18 mouse cellular contexts compared by ENCODE assay signal in genomic region chr9:53408953-53409361, GRCm38 (mm10). TPM values are rescaled to one million over a fixed set of nuclear protein-coding genes. Genes with fewer than 3 reads are reported as not detected.
DNase-seq lines count a peak whose midpoint lies in the region; ATAC-seq and TF ChIP-seq lines count a peak whose summit lies in the region.
"Had no signal": no experiment of that assay in that cellular context is flagged by ENCODE, and none has a peak within 500 bp of the region (broad histone marks: within the 10 kb centered on the region; RNA-seq: fewer than 3 reads in every experiment).

No protein-coding gene starts in this region.

- peaks cover 9% of the 10 kb centered on the region for H3K4me1 ChIP-seq in limb, embryonic 14.5 days (ENCODE audit: control insufficient read depth, insufficient read depth, low read length)
- peaks cover 10% of the 10 kb centered on the region for H3K4me1 ChIP-seq in limb, embryonic 10.5 days
- peaks cover 39% of the 10 kb centered on the region for H3K4me1 ChIP-seq in liver, embryonic 13.5 days (replicated peaks)

- no peaks in the 10 kb centered on the region for H3K27me3 ChIP-seq in limb, embryonic 14.5 days (ENCODE audit: control insufficient read depth, insufficient read depth, low read length)
- no peaks in the 10 kb centered on the region for H3K27me3 ChIP-seq in limb, embryonic 10.5 days (ENCODE audit: low read depth, poor library complexity, severe bottlenecking)
- no peaks in the 10 kb centered on the region for H3K27me3 ChIP-seq in liver, embryonic 13.5 days
- H3K27me3 ChIP-seq: embryonic facial prominence, embryonic 13.5 days; limb, embryonic 13.5 days had no signal

- H3K4me3 ChIP-seq in limb, embryonic 14.5 days (replicated peaks; ENCODE audit: low read length), result no peak overlapping the region
- H3K4me3 ChIP-seq in limb, embryonic 10.5 days, result no peak overlapping the region
- H3K4me3 ChIP-seq in liver, embryonic 13.5 days (replicated peaks), result no peak overlapping the region
- H3K4me3 ChIP-seq: embryonic facial prominence, embryonic 13.5 days; limb, embryonic 13.5 days had no signal

- no peak overlapping the region for H3K4me2 ChIP-seq in limb, embryonic 14.5 days (replicated peaks; ENCODE audit: low read depth, low read length, severe bottlenecking)
- peak overlapping the region; percentile 44; the same call in 1 of the 2 replicates for H3K4me2 ChIP-seq in liver, embryonic 13.5 days
- H3K4me2 ChIP-seq: embryonic facial prominence, embryonic 13.5 days; limb, embryonic 13.5 days; midbrain, embryonic 11.5 days had no signal

- no peaks in the 10 kb centered on the region for H3K36me3 ChIP-seq in limb, embryonic 14.5 days (ENCODE audit: control insufficient read depth, insufficient read depth, low read length)
- no peaks in the 10 kb centered on the region for H3K36me3 ChIP-seq in limb, embryonic 10.5 days
- no peaks in the 10 kb centered on the region for H3K36me3 ChIP-seq in liver, embryonic 13.5 days
- H3K36me3 ChIP-seq: embryonic facial prominence, embryonic 13.5 days; limb, embryonic 13.5 days had no signal

- H3K27ac ChIP-seq in limb, embryonic 14.5 days (replicated peaks; ENCODE audit: low read depth, low read length), result no peak overlapping the region
- no peak overlapping the region for H3K27ac ChIP-seq in limb, embryonic 10.5 days
- peak overlapping the region; percentile 69 for H3K27ac ChIP-seq in liver, embryonic 13.5 days
- H3K27ac ChIP-seq: embryonic facial prominence, embryonic 13.5 days; kidney, postnatal 0 days; limb, embryonic 13.5 days had no signal

- peak; percentile 12 for DNase-seq in limb, embryonic 14.5 days (ENCODE audit: low spot score)
- no peak for DNase-seq in limb, embryonic 10.5 days (ENCODE audit: low spot score)
- peak; percentile 32 for DNase-seq in ZHBTc4 (ENCODE audit: low read depth, low spot score)
- no peak for DNase-seq in liver, embryonic 13.5 days
- DNase-seq in lung, postnatal 36 days, result peak; percentile 83
- DNase-seq in right cerebral cortex, adult 2 months (ENCODE audit: low spot score in 2 of 2), result no peak
- DNase-seq in left cerebral cortex, adult 18-20 months (ENCODE audit: low spot score in 2 of 2), result no peak
- no peak for DNase-seq in testis, postnatal 10 days (ENCODE audit: low spot score)
- DNase-seq: adrenal gland, postnatal 25 days; heart, postnatal 36 days; layer of hippocampus, postnatal 36 days; right cerebral cortex, postnatal 14 days had no signal

- no peak for ATAC-seq in limb, embryonic 14.5 days (ENCODE audit: low FRiP score, low read depth)
- no peak for ATAC-seq in liver, embryonic 13.5 days (ENCODE audit: low read depth)
- ATAC-seq: forebrain, embryonic 16.5 days had no signal

- TF ChIP-seq POLR2A in limb, embryonic 14.5 days (IDR thresholded peaks at IDR 0.05; ENCODE audit: borderline replicate concordance, extremely low read depth, insufficient read depth, insufficient read length), result no peak

- 67% methylated on average over 2 of the region's 2 CpGs for WGBS in limb, embryonic 14.5 days
- WGBS in limb, embryonic 10.5 days, result 84% methylated on average over 2 of the region's 2 CpGs
- 77% methylated on average over 2 of the region's 2 CpGs for WGBS in liver, embryonic 13.5 days (ENCODE audit: insufficient replicate concordance)

- H3K9me3 ChIP-seq in limb, embryonic 14.5 days (ENCODE audit: control insufficient read depth, low read length), result no peaks in the 10 kb centered on the region
- H3K9me3 ChIP-seq in limb, embryonic 10.5 days (replicated peaks), result no peaks in the 10 kb centered on the region
- H3K9me3 ChIP-seq in liver, embryonic 13.5 days (replicated peaks), result no peaks in the 10 kb centered on the region
- H3K9me3 ChIP-seq: embryonic facial prominence, embryonic 13.5 days; limb, embryonic 13.5 days had no signal

- no peak overlapping the region for H3K9ac ChIP-seq in limb, embryonic 14.5 days (ENCODE audit: low read depth, low read length, severe bottlenecking)
- H3K9ac ChIP-seq in liver, embryonic 13.5 days, result no peak overlapping the region; the same call in 1 of the 2 replicates
- H3K9ac ChIP-seq: embryonic facial prominence, embryonic 13.5 days; limb, embryonic 13.5 days had no signal

RNA-seq across cellular contexts. Expression of gene 4930550C14Rik, which starts 6.8 kb away (rescaled TPM):
- 0.49 and 0.80 TPM in 2 replicates for polyA plus RNA-seq in limb, embryonic 14.5 days (2012; rRNA removed)
- 1.3 TPM in 2 replicates for polyA plus RNA-seq in limb, embryonic 14.5 days (2014; fragmentation: Nextera tagmentation; extraction: Ambion mirVana)
- 0.33 and 0.63 TPM in 2 replicates for polyA plus RNA-seq in limb, embryonic 10.5 days (2016; fragmentation: Nextera tagmentation; extraction: Ambion mirVana)
- 0.90 and 1.2 TPM in 2 replicates for polyA plus RNA-seq in liver, embryonic 13.5 days (2015; fragmentation: Nextera tagmentation; extraction: Ambion mirVana)
- total RNA-seq in left cerebral cortex, adult 18-20 months (2021), result 1 to 10 TPM in 1 of 2 experiments, under 1 TPM in 1; 0.35 to 1.4 TPM
- total RNA-seq: gastrocnemius, adult 8-10 months had no signal

RNA-seq across cellular contexts. Expression of gene Kdelc2, which starts 25.1 kb away (rescaled TPM):
- polyA plus RNA-seq in limb, embryonic 14.5 days (2012; rRNA removed), result 10.1 and 13.6 TPM in 2 replicates
- 22.8 and 23.9 TPM in 2 replicates for polyA plus RNA-seq in limb, embryonic 14.5 days (2014; fragmentation: Nextera tagmentation; extraction: Ambion mirVana)
- polyA plus RNA-seq in limb, embryonic 10.5 days (2016; fragmentation: Nextera tagmentation; extraction: Ambion mirVana), result 9.3 and 10.3 TPM in 2 replicates
- polyA plus RNA-seq in liver, embryonic 13.5 days (2015; fragmentation: Nextera tagmentation; extraction: Ambion mirVana), result 5.3 and 6.6 TPM in 2 replicates
- 1 to 10 TPM; 6.0 to 6.9 TPM for total RNA-seq in left cerebral cortex, adult 18-20 months (2021)

Comparison
In these comparisons a context has a peak if more than half of its experiments do, and no peak if none do; other contexts are left out.
1. DNase-seq: peak in limb, embryonic 14.5 days (single experiment), ZHBTc4 (single experiment) and lung, postnatal 36 days (single experiment); none in limb, embryonic 10.5 days (single experiment), liver, embryonic 13.5 days (single experiment), right cerebral cortex, adult 2 months (0 of 2), left cerebral cortex, adult 18-20 months (0 of 2) and testis, postnatal 10 days (single experiment).